Mouse (Mus musculus) adrenal gland, adult (tissue): ENCODE results near the gene H2afj.

Experiments used
- DNase-seq, 2 experiments: peaks; one replicate each; pipeline ENCODE4 v3.0.0; 2022 to 2023; ENCODE audit warnings: low spot score in 1 of 2; ENCODE audit not compliant: inconsistent age in 2 of 2

H2afj gene

DNA sequence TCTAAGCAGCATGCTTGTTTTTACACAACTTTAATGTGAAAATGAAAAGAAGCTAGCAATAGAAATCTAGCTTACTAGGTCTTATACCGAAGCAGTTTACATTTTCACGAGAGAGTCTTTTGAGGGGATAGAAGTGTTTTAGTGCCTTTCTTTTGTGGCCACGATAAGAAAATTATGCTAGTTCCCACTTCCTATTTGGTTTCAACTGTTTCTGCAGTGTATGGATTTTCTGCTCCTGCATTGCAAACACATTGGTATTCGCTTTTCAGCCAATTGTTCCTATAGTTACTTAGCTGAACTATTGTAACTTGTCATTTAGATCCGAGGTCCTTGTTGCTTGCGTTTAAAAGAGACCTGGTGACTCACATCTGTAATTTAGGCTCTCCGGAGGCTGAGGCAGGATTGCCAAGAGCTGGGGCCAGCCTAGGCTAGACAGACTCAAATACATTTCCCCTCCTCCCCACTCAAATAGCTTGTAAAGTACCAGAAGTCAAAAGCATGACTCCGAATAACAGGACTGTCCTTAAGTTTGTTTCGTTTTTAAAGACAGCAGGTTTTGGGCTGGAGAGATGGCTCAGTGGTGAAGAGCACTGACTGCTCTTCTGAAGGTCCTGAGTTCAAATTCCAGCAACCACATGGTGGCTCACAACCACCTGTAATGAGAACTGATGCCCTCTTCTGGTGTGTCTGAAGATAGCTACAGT is 3.2 kb upstream of the H2afj start:
- no peak for DNase-seq

DNA sequence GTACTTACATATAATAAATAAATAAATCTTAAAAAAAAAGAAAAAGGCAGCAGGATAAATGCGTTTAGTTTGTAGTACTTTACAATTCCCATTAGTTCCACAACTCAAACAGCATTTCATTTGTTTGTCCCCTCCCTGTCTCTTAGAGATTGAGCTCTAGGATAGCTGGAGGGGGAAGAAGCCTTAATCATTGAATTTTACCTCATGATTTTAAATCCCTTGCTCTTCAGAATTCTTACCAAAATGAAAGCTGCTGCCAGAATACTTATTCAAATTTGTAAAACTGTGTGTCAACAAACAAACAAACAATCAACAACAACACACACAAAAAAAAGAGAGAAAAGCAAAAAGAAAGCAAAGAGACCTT is 2.7 kb upstream of the H2afj start:
- DNase-seq, result no peak

- no peak for DNase-seq
These were observed 1.2 kb upstream of the H2afj start for GRCm38 (mm10) chr6:136806819-136807218.

- no peak for DNase-seq
These were observed 540 bp upstream of the H2afj start for GRCm38 (mm10) chr6:136807395-136808013.

DNA sequence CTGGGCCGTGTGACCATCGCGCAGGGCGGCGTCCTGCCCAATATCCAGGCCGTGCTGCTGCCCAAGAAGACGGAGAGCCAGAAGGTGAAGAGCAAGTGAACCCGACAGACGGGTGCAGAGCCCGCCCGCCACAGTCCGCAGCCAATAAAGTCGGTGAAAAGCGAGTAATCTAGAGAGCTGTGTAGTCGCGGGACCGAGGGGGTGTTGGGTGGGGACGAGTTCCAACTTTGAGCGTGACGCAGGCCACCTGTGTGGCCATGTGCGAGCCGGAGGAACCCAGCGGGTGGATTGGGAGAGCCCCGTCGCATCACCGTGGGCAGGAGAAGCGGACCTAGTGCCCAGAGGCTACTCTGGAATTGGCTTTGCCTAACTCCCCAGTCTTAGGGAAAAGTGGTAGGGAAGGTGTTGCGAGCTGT is 595 bp downstream of the H2afj start:
- peak in 1 of 2 experiments; percentile 74 for DNase-seq

GRCm38 (mm10) chr6:136809077-136809476 is 1.0 kb downstream of the H2afj start:
- peak; percentile 71 to 92 for DNase-seq

GRCm38 (mm10) chr6:136809673-136810072 is 1.6 kb downstream of the H2afj start:
- peak in 1 of 2 experiments; percentile 55 for DNase-seq

GRCm38 (mm10) chr6:136811196-136811595 is 3.2 kb downstream of the H2afj start:
- no peak for DNase-seq

DNA sequence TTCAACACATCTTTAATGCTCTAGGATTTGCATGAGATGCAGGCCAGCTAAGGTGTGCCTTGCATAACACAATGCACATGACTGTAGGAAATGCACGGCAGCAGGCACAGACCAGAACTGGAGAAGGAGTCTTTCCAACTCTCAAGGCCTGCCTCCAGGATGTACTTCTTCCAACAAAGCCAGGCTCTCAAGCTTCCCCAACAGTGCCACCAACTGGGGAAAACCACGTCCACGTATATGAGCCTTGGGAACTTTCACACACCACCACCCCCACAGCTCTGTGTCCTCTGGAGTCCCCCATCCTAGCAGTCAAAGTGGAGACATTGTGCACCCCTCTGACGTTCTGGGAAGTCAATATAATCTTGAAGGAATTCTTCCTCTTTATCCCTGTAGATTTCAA is 5.1 kb downstream of the H2afj start:
- DNase-seq, result peak in 1 of 2 experiments; percentile 54

GRCm38 (mm10) chr6:136815381-136815780 is 7.3 kb downstream of the H2afj start:
- no peak for DNase-seq

DNA sequence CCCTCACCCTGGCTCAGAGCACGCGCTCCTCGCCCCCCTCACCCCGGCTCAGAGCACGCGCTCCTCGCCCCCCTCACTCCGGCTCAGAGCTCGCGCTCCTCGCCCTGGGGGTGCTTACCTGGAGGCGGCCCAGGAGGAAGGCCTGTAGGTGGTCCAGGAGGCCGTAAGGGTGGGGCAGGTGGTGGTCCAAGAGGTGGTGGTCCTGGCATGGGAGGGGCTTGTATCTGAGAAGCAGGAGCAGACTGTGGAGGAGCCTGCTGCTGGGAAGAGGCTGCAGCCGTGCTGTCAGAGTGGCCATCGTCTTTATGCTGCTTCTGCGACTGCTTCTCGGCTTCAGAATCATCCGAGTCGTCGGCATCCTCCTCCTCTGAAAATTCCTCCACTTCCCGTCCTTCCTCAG is 8.8 kb downstream of the H2afj start:
- no peak for DNase-seq

GRCm38 (mm10) chr6:136817549-136817948 is 9.5 kb downstream of the H2afj start:
- DNase-seq, result no peak

DNA sequence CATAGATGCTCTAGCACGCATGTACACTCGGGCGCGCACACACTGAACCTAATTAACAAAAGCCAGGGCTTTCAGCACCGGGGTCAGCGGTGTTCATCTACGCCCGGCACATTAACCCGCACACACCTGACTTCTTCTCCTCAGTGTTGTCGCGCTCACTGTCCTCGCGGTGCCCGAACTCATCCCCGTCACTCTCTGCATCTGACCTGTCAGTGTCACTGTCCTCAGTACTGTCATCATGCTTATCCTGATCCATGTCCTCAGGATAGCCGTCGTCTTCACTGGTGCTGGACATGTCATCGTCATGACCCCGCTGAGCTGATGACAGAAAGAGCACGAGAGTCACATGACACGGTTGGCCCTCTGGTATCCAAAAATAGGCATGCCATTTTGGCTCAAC is 12.3 kb downstream of the H2afj start:
- DNase-seq, result no peak

DNA sequence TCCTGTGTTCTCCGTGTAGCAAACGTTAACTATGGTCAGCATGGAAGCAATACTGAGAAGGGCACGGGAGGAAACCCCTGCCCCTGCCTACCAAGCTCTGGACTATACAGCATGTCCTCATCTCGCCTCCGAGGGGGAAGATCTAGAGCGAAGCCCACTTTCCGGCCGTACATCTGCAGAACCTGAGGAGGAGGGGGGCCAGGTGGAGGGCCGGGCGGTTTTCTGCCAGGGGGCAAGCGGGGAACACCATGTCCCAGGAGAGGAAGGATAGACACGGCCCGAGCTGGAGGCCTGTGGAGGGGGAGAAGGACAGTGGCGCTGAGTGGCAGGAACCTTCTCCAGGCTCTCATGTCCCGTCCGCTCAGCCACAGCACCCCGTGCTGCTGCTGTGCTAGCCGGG is 13.0 kb downstream of the H2afj start:
- no peak for DNase-seq

DNA sequence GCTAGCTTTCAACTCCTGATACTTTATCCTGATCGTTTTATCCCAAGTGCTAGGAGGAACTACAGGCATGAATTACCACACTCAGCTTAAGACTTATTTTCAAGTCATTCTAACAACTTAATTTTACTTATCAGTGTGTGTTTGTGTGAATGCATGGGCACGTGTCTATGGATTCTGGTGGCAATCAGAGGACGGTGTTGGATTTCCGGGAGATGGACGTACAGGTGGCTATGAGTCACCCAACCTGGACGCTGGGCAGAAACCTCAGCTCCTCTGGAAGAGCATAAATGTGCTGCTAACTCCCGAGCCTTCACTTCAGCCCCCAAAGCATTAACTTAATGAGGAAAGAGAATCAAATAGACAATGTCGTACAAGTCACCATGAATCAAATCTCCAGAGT is 16.9 kb downstream of the H2afj start:
- no peak for DNase-seq

- DNase-seq, result no peak
These were observed 19.1 kb downstream of the H2afj start for GRCm38 (mm10) chr6:136827116-136827515.

DNA sequence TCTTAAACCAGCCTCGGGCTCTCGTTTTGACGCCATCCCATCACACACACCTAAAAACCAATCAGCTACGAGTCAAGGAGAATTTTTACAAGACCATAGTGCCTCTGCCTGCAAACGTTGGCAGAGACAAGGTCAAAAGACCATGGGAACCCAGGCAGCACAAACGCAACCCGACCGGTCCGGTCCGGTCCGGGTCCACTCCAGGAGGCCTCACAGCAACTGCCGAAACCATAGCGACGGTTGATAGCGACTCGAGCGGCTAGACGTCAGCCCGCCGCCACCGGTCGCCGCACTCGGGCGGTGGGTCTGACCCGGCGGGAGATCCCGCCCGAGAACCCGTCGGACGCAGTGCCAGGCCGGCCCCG is 19.5 kb downstream of the H2afj start, which contains the start of gene BC049715:
TSS of gene BC049715 (plus strand) at position 111 of the 365 bp plus-strand sequence.
- DNase-seq, result no peak

- peak; percentile 97 to 98 for DNase-seq
These were observed 20.0 kb downstream of the H2afj start, which contains the start of gene Wbp11 for GRCm38 (mm10) chr6:136827881-136828561. Gene Wbp11 (minus strand): TSS chr6:136828233.

DNA sequence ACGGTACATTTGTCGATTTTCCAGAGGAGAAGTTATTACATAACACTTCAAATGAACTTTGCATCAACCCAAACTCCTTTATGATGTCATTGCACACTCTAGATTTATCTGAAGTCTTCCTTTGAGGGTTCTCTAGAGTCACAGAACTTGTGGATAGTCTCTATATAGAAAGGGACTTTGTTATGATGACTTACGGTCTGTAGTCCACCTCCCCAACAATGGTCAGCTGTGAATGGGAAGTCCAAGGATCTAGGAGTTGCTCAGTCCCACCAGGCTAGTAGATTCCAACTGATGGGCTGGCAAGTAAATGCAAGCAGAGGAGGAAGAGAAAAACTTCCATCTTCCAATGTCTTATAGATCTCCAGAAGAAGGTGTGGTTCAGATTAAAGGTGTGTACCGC is 20.6 kb downstream of the H2afj start:
- DNase-seq, result peak in 1 of 2 experiments; percentile 50

- DNase-seq, result no peak
These were observed 23.7 kb downstream of the H2afj start for GRCm38 (mm10) chr6:136831712-136832111.

GRCm38 (mm10) chr6:136835352-136835751 is 27.3 kb downstream of the H2afj start, which contains the start of gene Smco3:
Gene Smco3 (minus strand): TSS chr6:136835452.
- no peak for DNase-seq

- DNase-seq, result no peak
These were observed 29.3 kb downstream of the H2afj start for GRCm38 (mm10) chr6:136837323-136837722.
